Mouse (Mus musculus) spleen, adult 2 months (tissue): Measurements from ENCODE around the gene Smarcc2.

Experiments
- CTCF ChIP-seq: fragments of 200-500 bp; IDR thresholded peaks from 2 replicates; pipeline ENCODE4 v1.5.1; 2011; ENCODE audit warnings: mild to moderate bottlenecking, inconsistent platforms; ENCODE audit not compliant: insufficient read depth, insufficient read length, insufficient replicate concordance; ENCODE audit errors: extremely low read depth
- POLR2A ChIP-seq: fragments of 200-500 bp; IDR thresholded peaks from 2 replicates; pipeline ENCODE4 v1.6.1; 2011; ENCODE audit warnings: low read depth, low read length, inconsistent platforms

DNA sequence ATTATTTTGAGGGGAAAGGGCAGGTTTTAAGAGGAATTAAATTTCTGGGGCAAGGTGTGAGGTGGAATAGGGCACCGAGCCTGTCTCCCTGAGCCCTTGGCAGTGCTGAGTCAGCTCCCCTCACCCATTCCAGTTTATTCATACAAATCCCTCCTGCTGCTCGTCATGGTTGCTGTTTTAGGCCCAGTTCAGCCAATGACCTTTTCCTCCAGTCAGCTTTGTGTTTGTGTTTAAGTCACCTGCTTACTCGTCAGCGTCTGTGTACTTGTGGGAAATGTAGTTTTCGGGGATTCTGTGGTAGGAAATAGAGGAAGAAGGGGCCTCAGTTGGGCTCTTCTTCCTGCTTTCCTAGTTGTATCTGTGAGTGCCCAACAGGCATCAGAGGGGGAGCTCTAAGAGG lies 30.3 kb downstream of the Smarcc2 start:
- no peak for TF ChIP-seq POLR2A
- no peak for TF ChIP-seq CTCF
